Mouse (Mus musculus): ENCODE data around the gene Carmil1. TPM values are rescaled to one million over a fixed set of nuclear protein-coding genes. Genes with fewer than 3 reads are reported as not detected.

Carmil1 gene
- polyA plus RNA-seq, 1 experiment from 2014 or later, result 25.4 TPM

- H3K9ac ChIP-seq, result peak within 1 kb of the TSS; percentile 2; the same call in 1 of the 2 replicates
- under 1% methylated on average over 20 of the region's 20 CpGs for WGBS
Measured at GRCm38 (mm10) chr13:23990928-23991327, 289.7 kb downstream of the Carmil1 start, which contains the start of gene Scgn. TSS of gene Scgn (minus strand) at chr13:23991214.

DNA sequence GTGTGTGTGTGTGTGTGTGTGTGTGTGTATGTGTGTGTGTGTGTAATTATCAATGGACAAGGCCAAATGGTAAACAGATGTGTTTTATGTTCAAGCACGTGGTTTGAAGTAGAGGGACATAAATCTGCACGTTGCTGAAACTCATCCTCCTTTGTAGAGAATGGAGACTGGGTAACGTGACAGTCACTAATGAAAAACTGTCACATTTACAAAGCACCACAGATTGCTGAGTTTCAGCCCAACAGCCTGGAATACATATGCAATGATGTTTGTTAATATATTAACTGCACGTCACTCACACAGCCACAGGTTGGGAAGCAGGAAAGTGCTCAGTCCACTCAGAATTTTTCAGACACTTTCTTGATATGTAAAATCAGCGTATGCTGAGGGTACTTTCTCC is 290.1 kb downstream of the Carmil1 start:
- H3K9ac ChIP-seq, result no peak overlapping the region
- ATAC-seq (ENCODE audit: low read depth), result no peak
- peak overlapping the region; percentile 60 for H3K4me2 ChIP-seq
- no peak overlapping the region for H3K27ac ChIP-seq (replicated peaks)
- 23% methylated on average over 5 of the region's 5 CpGs for WGBS
- no peaks in the 10 kb centered on the region for H3K36me3 ChIP-seq
- no peaks in the 10 kb centered on the region for H3K9me3 ChIP-seq
- peaks cover 11% of the 10 kb centered on the region for H3K4me1 ChIP-seq (replicated peaks)
- peaks cover 39% of the 10 kb centered on the region for H3K27me3 ChIP-seq
- H3K4me3 ChIP-seq, result peak overlapping the region; percentile 32; the same call in 1 of the 2 replicates

More at GRCm38 (mm10) chr13:23990928-23991327, 289.7 kb downstream of the Carmil1 start, which contains the start of gene Scgn:
- Histone ChIP-seq H3K27me3 (peaks cover 39% of the 10 kb centered on the region), H3K4me2 (peak within 1 kb of the TSS; percentile 60), H3K4me1 (replicated peaks) (peaks cover 11% of the 10 kb centered on the region), H3K36me3 (no peaks in the 10 kb centered on the region), H3K9me3 (no peaks in the 10 kb centered on the region), H3K4me3 (peak within 1 kb of the TSS; percentile 32), H3K27ac (replicated peaks) (no peak within 1 kb of the TSS)
- ATAC-seq (ENCODE audit: low read depth), result peak; percentile 47; the same call in 1 of the 2 replicates

DNA sequence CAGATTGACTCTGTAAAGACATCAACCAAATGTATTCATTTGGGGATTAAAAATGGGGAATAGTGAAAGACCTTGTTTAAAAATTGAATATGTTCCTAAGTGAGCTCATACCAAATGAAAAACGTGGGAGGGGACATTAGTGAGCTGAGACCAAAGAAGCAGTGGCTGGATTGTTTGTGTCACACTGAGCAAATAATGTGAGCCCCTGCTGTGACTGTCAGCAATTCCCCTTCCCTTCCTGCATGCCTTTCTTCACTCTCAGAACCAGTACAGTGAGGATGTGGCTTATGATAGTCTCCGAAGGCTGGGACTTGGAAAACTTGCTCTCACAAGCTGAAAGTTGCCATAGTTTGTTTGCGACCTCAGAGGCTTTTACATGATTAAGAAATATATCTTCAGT is 295.5 kb downstream of the Carmil1 start:
- H3K27me3 ChIP-seq, result peaks cover 8% of the 10 kb centered on the region; the same call in 1 of the 2 replicates
- no peak overlapping the region for H3K27ac ChIP-seq (replicated peaks)
- no peaks in the 10 kb centered on the region for H3K36me3 ChIP-seq
- no peak overlapping the region for H3K4me3 ChIP-seq
- H3K9me3 ChIP-seq, result no peaks in the 10 kb centered on the region
- no peaks in the 10 kb centered on the region for H3K4me1 ChIP-seq (replicated peaks)
- ATAC-seq (ENCODE audit: low read depth), result no peak
- H3K4me2 ChIP-seq, result no peak overlapping the region
- H3K9ac ChIP-seq, result no peak overlapping the region
- WGBS, result 42% methylated on average over 3 of the region's 3 CpGs

GRCm38 (mm10) chr13:23972271-23972670 is 308.3 kb downstream of the Carmil1 start:
- no peak overlapping the region for H3K4me3 ChIP-seq
- WGBS, result 75% methylated on average over 5 of the region's 5 CpGs
- H3K4me2 ChIP-seq, result no peak overlapping the region
- H3K9me3 ChIP-seq, result no peaks in the 10 kb centered on the region
- no peaks in the 10 kb centered on the region for H3K27me3 ChIP-seq
- H3K4me1 ChIP-seq (replicated peaks), result no peaks in the 10 kb centered on the region
- no peaks in the 10 kb centered on the region for H3K36me3 ChIP-seq
- no peak for ATAC-seq (ENCODE audit: low read depth)
- no peak overlapping the region for H3K9ac ChIP-seq
- no peak overlapping the region for H3K27ac ChIP-seq (replicated peaks)

- no peak overlapping the region for H3K27ac ChIP-seq (replicated peaks)
- no peaks in the 10 kb centered on the region for H3K4me1 ChIP-seq (replicated peaks)
- WGBS, result 53% methylated on average over 2 of the region's 2 CpGs
- H3K36me3 ChIP-seq, result no peaks in the 10 kb centered on the region
- no peaks in the 10 kb centered on the region for H3K9me3 ChIP-seq
- no peak for ATAC-seq (ENCODE audit: low read depth)
- H3K9ac ChIP-seq, result no peak overlapping the region
- no peaks in the 10 kb centered on the region for H3K27me3 ChIP-seq
- no peak overlapping the region for H3K4me2 ChIP-seq
- no peak overlapping the region for H3K4me3 ChIP-seq
Measured at GRCm38 (mm10) chr13:23971870-23972269, 308.7 kb downstream of the Carmil1 start.

DNA sequence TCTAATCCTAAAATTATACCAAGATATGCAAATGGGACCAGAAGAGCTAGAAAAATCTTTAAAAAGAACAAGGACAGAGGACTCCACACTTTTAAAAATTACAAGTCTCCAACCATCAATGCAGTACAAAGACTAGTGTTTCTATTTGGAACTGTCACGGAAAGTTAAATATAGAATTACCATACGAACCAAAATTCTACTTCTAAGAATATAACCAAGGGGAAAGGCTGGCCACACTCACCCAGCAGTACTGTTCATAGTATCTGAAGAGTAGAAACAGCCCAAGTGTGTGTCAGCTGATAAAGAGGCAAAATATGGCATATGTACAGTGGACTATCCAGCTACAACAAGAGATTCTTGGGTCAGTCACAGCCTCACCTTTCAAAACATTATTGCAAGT is 315.7 kb downstream of the Carmil1 start:
- no peaks in the 10 kb centered on the region for H3K9me3 ChIP-seq
- no peak overlapping the region for H3K27ac ChIP-seq (replicated peaks)
- H3K4me1 ChIP-seq (replicated peaks), result no peaks in the 10 kb centered on the region
- H3K9ac ChIP-seq, result no peak overlapping the region
- WGBS, result 90% methylated on average over 2 of the region's 2 CpGs
- H3K4me2 ChIP-seq, result no peak overlapping the region
- H3K27me3 ChIP-seq, result no peaks in the 10 kb centered on the region
- no peak for ATAC-seq (ENCODE audit: low read depth)
- no peaks in the 10 kb centered on the region for H3K36me3 ChIP-seq
- no peak overlapping the region for H3K4me3 ChIP-seq

Other genes starting within 250 kb of the Carmil1 start
- gene Cmah, start 46.6 kb upstream of the Carmil1 start, polyA plus RNA-seq (2015; fragmentation: Nextera tagmentation; extraction: Ambion mirVana), result 0.24 and 0.36 TPM in 2 replicates